Mouse (Mus musculus): ENCODE measurements around the gene Klhl42.
A peak's percentile ranks its signal among the peaks of the same experiment; 100 is the strongest.

The Klhl42 gene

GRCm38 (mm10) chr6:147088517-147088916 is 2.7 kb upstream of the Klhl42 start:
- DNase-seq = no peak

GRCm38 (mm10) chr6:147090191-147090590 is 988 bp upstream of the Klhl42 start:
- DNase-seq = no peak

GRCm38 (mm10) chr6:147092136-147092535 is 957 bp downstream of the Klhl42 start:
- DNase-seq = peak; percentile 53

GRCm38 (mm10) chr6:147094771-147095170 is 3.6 kb downstream of the Klhl42 start:
- no peak for DNase-seq

GRCm38 (mm10) chr6:147096109-147096508 is 4.9 kb downstream of the Klhl42 start:
- DNase-seq = no peak

- DNase-seq = no peak
These were observed 5.8 kb downstream of the Klhl42 start for GRCm38 (mm10) chr6:147096934-147097333.

GRCm38 (mm10) chr6:147097346-147097929 is 6.3 kb downstream of the Klhl42 start:
- no peak for DNase-seq

GRCm38 (mm10) chr6:147099458-147100277 is 8.5 kb downstream of the Klhl42 start:
- no peak for DNase-seq

- no peak for DNase-seq
These were observed 11.1 kb downstream of the Klhl42 start for GRCm38 (mm10) chr6:147102293-147102692.

- DNase-seq = no peak
These were observed 14.3 kb downstream of the Klhl42 start for GRCm38 (mm10) chr6:147105529-147105928.

GRCm38 (mm10) chr6:147106716-147107115 is 15.5 kb downstream of the Klhl42 start:
- no peak for DNase-seq

- no peak for DNase-seq
These were observed 18.1 kb downstream of the Klhl42 start for GRCm38 (mm10) chr6:147109283-147109682.

GRCm38 (mm10) chr6:147116579-147116978 is 25.4 kb downstream of the Klhl42 start:
- DNase-seq = peak; percentile 92

GRCm38 (mm10) chr6:147117764-147118163 is 26.6 kb downstream of the Klhl42 start:
- DNase-seq = no peak

GRCm38 (mm10) chr6:147118190-147118589 is 27.0 kb downstream of the Klhl42 start:
- no peak for DNase-seq

GRCm38 (mm10) chr6:147121320-147121719 is 30.1 kb downstream of the Klhl42 start:
- no peak for DNase-seq

GRCm38 (mm10) chr6:147127239-147127638 is 36.1 kb downstream of the Klhl42 start:
- no peak for DNase-seq

- DNase-seq = no peak
These were observed 47.1 kb downstream of the Klhl42 start for GRCm38 (mm10) chr6:147138260-147138659.

GRCm38 (mm10) chr6:147140600-147141154 is 49.5 kb downstream of the Klhl42 start:
- no peak for DNase-seq

- DNase-seq = no peak
These were observed 53.5 kb downstream of the Klhl42 start for GRCm38 (mm10) chr6:147144664-147145063.

GRCm38 (mm10) chr6:147145277-147145676 is 54.1 kb downstream of the Klhl42 start:
- peak; percentile 52 for DNase-seq

GRCm38 (mm10) chr6:147145753-147146152 is 54.6 kb downstream of the Klhl42 start:
- DNase-seq = no peak

- no peak for DNase-seq
These were observed 59.9 kb downstream of the Klhl42 start for GRCm38 (mm10) chr6:147151069-147151468.

GRCm38 (mm10) chr6:147151839-147152238 is 60.7 kb downstream of the Klhl42 start:
- DNase-seq = no peak
